Mouse (Mus musculus) heart, postnatal 0 days (tissue): Measurements from ENCODE around the gene Ankrd44.

Source experiments
- CTCF ChIP-seq: IDR thresholded peaks from 2 replicates; pipeline ENCODE4 v1.5.1; 2016; ENCODE audit warnings: antibody characterized with exemption, control low read depth, low read depth
- EP300 ChIP-seq: IDR thresholded peaks from 2 replicates; pipeline ENCODE4 v1.6.1; 2016; ENCODE audit warnings: antibody characterized with exemption, low read depth

- no peak for TF ChIP-seq CTCF
- TF ChIP-seq EP300: no peak
Measured at GRCm38 (mm10) chr1:54866131-54866530, 60.1 kb downstream of the Ankrd44 start.
